Mouse (Mus musculus) lung, postnatal 14 days (tissue): ENCODE data around the gene Six6.

Experiments used
- DNase-seq: peaks from one replicate; pipeline ENCODE4 v3.0.0; 2021

The Six6 gene

DNA sequence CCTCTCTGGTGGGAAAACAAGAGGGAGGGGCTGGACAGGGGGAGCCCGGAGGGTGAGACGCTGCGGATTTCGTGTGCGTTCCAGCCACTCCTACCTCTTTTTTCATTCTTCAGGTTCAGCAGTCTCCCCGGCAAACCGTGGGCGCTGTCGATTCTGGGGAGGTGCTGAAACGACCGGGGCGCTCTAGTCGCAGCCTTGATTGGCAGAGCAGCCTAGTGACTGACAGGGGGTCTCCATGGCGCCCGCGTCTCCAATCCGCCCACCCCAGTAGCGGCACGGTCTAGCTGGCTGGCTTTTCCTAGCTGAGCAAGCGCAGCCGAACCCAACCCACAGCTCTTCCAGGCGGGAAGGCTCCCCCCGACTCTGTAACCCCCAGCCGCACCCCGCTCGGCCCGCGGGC is at the start of gene Six6:
Gene Six6, plus strand, starts transcription at position 277 of the 400 bp plus-strand sequence.
- no peak for DNase-seq

DNA sequence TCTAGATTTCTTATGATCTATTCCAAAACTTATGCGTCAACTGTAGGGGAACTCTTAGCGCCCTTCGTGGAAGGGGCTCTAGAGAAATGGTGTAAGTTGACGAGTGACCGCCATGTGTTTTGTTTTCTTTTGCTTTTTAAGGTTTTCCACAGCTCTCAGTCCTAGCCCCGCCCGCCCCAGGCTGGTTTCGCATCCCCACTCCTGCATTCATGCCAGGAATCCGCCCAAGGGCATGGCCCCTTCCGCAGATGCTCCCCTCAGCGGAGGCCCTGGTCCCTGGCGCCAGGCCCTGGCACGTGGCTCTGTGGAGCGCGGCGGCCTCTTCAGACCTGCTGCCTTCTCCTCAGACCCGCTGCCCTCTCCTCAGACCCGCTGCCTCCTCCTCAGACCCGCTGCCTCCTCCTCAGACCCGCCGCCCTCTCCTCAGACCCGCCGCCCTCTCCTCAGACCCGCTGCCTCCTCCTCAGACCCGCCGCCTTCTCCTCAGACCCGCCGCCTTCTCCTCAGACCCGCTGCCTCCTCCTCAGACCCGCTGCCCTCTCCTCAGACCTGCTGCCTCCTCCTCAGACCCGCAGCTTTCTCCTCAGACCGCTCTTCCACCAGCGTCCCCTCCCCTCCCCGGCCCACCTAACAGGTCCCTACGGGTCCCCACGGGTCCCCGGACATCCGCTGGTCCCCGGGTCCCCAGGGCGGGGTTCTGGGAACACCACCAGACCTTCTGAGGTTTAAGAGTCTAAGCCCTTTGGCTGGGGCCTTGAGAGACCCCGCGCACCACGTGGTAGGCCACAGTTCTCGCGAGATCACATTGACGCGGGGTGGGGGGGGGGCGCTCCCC is 22.3 kb upstream of the Six6 start:
- no peak for DNase-seq

DNA sequence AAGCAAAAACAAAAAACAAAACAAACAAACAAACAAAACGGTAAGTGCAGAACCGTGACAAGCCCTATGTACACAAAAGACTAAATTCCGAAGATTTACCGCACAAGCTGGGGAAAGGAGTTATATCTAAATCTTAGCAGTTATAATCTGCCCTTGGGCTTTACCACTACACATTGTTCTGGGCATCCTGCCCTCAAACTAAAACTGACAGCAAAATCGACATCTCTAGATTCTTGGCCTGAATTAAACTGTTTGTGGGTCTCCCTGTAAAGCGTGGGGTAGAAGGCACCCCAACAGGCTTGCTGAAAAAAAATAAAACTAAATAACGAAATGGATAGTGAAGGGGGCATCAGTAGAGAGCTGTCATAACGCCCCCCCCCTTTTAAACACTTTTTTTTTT is 2.9 kb upstream of the Six6 start:
- no peak for DNase-seq

DNA sequence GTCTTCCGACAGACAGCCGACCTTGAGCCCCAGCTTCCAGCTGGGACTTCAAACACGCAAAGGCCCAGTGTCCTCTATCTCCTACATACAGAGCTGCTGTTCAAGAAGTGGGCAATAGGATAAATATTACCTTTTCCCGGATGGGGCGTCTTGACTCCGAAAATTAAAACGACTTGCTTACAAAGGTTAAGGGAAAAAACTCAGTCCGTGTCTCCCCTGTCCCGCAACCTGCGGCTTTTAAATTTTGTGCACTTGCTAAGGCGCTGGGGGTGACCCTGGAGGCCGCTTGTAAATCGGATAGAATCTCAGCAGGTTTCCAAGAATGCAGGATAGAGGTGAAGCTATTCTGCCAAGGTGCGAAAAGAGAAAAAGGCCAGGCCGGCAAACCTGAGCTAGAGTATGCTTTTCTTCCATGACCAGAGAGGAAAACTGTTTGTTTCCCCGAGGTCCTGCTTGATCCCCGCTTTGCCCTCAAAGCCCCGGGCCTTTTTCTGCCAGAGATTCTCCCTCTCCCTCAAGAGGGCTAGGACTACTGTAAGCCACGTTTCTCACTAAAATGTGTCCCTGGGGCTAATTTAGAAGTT is 2.1 kb upstream of the Six6 start:
- DNase-seq, result no peak

DNA sequence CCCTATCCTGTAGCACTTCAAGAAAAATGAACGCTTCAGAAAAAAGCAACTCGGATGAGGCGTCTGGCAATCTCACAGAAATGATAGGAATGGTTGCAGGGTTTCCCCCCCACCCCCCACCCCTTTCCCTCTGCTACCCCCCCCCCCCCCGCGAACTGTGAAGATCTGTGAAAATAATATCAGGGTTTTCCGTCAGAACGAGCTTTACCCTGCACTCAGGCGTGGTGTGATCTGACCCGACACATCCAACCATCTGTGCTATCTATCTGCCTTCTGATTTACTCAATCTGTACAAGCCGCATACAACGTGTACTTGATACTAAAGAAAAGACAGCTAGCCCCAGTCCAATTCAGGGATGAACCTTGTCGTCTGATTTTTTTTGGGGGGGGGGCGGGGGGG is 1.5 kb upstream of the Six6 start:
- no peak for DNase-seq

DNA sequence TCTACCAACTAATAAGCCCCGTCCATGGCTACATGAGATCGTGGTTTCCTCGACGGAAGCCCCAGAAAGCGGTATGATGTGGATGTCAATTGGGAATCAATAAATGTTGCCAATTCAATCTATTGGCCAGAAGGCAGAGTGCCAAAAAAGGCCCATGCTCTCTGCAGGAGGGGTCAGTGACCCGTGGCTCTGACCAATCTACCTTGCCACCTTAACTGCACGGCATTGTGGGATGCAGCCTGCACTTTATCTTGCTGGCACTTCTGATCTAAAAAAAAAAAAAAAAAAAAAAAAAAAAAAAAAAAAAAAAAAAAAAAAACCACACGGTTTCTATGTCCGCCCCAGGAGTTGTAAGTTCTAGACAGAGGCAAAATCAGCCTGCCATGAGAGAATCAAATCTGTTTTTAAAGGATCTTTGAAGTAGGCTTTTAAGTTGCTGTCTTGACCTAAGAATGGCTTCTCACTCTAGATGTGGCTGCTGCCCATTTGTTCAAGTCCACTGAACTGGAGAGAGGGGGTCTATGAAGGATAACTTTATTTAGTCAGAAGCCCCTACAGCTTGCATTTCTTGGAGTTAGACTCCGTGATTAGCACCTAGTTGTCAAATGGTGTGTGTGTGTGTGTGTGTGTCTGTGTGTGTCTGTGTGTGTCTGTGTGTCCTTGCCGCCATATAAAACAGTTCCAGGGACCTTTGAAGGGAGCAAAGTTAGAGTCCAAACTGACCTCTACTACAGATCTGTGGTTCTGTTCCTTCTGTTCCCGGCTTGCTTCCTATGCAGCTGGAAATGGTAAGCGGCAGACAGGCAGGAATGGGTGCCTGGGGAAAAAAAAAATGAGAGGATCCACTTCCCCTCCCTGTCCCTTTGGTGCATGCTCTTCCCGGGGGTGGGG is 847 bp upstream of the Six6 start:
- DNase-seq, result no peak

DNA sequence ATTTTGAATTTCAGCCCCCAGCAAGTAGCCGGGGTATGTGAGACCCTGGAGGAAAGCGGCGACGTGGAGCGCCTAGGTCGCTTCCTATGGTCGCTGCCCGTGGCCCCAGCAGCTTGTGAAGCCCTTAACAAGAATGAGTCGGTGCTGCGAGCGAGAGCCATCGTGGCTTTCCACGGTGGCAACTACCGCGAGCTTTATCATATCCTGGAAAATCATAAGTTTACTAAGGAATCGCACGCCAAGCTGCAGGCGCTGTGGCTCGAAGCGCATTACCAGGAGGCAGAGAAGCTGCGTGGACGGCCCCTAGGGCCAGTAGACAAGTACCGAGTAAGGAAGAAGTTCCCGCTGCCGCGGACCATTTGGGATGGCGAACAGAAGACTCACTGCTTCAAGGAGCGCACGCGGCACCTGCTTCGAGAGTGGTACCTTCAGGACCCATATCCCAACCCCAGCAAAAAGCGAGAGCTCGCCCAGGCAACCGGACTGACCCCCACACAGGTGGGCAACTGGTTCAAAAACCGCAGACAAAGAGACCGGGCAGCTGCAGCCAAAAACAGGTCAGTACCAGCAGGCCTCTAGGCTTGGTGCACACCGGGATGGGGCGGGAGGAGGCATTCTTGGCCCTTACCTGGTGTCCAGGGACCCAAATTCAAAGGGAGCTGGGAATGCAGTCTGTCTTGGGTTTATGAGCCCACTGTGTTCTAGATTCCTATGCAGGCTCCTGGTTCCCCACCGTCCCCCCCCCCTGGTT is 554 bp downstream of the Six6 start, which contains the start of gene 4930447C04Rik:
Gene 4930447C04Rik, minus strand, starts transcription at position 704 of the 751 bp plus-strand sequence.
- DNase-seq, result no peak

DNA sequence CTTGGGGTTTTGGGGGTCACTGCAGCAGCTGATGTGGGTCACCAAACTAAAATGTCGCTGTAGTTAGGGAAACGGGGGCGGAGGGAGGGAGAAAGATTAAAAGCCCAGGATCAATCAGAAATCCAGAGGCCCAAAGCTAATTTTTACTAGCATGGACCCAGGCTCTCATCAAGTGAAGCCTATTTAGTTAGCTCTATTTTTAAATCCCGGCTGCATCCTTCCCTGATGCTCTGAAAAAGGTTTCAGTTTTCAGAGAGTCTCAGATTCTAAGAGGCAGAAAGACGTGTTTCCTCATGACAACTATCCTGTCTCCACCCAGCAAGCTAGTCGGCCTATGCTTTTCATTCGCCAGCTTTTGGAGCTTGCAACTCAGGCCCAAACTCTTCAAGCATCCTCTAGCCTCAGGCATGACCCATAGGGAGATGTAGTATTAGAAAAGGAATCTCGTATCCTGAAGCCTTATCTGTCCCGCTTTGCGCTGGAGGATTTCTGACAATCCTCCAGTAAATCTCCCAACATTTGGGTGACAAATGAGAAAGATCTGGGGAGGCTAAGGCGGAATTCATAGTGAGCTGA is 1.2 kb downstream of the Six6 start:
- DNase-seq, result no peak

DNA sequence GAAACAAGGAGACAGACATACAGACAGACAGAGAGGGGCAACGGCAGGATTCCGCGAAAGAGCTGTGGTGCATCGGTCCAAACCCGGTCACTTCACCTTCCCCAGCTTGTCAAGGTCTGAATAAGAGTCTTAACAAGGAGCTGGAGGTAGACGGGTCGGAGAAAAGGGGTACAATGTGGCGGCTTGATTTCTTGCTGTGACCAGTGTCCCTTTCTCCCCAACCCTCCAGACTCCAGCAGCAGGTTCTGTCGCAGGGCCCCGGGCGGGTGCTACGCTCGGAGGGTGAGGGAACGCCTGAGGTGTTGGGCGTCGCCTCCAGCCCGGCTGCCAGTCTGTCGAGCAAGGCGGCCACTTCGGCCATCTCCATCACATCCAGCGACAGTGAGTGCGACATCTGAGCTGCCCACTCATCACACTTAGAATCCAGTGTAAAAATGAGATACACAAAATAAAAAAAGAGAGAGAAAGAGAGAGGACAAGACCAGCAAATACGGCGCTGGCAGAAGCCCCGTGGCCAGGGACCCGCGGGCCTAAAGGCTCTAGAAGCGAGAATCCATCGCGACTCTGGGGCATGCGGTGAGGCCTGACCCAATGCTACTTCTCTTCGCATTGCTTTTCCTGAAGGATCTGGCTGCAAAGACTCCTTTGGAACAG is 1.8 kb downstream of the Six6 start:
- no peak for DNase-seq

DNA sequence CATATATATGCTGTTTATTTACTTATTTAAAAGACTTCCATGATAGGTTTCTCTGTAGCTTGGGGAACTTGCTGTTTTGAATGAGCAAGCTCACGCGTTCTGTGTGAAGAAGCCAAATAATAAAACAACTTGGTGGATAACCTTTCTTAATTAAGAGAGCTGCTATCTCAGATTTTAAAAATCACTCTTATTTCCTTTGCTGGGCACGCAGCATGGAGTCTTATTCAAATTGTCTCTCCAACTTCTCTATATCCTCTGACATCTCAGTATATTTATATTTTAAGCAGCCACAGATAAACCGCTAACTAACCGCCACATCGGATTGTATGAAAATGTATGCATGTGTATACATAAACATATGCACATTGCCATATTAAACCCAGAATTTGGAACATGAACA is 2.5 kb downstream of the Six6 start:
- no peak for DNase-seq

DNA sequence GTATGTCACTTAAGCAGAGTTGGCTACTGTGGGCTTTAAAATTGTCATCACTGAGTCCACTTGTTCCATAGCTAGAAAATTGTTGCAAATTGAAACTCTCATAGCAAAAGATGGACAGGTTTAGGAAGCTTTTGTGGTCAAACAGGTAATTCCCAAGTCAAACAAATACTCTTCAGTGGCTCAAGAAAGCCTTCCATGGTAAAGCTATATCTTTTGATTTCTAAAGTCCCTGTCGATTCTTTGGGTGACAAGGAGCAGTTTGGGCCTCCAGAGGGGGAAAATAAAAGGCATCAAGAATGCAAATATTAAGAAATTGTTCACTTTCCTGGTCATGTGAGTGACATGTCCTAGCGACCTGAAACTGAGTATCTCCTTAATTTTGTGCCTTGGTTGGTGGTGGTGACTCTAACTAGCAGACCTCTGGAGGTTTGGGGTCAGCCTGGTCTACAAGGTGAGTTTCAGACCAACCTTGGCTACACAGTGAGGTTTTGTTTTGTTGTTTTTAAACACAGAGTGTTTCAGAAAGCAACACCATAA is 4.0 kb downstream of the Six6 start:
- DNase-seq, result no peak

DNA sequence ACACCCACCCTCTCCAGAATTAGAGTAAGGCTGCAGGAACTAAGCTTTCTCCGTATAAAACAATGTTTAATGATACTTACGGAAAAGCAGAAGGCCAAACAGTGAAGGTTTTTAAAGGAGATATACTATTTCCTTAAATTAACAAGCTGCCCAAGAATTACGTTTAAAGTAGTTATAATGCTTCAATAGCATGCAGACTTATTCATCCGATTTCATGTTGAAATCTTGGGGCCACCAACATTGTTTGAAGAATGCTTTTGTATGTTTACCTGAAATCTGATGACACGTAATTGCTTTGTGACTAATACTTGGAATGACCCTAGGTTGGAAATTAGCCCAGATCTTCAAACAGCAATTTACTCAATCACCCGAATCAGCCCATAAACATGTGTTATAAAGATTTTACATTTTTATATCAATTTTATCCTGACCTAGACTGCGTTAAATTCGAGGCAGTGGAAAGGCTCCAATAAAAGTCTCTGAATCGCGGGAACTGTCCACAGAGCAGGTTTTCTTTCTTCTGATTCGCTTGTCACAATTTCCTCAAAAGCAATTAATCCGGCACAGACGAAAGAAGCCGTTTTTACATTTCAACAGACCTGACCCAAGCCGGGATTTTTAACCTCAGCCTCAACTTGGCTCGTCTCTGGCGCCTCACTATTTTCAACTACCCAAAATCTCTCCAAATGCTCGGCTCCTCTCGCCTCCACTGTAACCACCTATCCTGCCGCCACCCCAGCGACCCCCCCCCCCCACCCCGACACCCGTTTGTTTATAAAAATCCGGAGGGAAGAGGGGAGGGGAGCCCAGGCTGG is 4.9 kb downstream of the Six6 start:
- DNase-seq, result no peak

DNA sequence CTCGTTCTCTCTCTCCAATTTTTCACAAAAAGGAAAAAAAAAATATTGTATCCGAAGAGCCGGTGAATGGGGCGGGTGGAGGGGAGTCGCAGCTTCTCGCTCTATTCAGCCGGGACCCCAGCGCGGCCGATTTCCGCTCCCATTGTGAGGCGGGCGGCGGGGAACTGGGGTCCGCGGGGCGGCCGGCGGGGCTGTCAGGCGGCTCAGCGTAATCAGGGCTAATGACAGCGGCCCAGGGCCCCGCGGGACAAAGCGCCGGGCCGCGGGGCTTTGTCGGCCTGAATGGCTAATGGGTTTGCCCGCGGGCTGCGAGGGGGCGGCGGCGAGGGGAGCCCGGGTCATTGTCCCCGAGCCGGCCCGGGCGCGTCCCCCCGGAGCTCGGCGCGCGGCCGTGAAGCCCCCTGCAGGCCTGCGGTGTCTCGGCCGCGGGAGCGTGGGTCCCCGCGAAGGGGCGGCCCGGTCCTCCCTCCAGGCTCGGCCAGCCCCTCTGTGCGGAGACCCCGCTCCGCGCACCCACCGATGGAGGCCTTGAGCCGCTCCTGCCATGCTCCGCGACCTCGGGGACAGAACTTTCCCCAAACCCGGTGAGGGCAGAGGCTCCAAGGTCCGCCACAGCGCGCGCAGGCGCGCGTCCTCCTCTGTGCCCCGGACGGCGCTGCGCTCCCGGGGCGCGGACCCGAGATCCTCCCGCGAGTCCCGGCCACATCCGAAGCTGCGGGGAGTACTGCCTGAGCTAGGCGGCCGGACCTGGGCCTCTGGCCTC is 5.8 kb downstream of the Six6 start:
- no peak for DNase-seq

DNA sequence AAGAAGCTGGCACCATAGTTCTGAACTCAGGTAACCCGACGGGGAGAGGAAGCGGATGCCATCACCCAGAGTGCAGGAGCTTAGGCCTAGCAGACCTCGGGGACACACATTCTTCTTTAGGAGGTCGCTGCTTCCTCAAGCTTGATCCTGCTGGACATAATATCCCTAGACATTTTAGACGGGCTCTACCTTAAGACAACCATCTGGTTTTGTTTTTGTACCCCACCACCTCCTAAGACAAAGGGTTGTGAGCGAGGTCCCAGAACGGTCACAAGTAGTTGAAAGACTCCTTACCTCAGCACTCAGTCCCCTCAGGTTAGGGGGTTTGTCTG is 6.3 kb downstream of the Six6 start:
- no peak for DNase-seq

DNA sequence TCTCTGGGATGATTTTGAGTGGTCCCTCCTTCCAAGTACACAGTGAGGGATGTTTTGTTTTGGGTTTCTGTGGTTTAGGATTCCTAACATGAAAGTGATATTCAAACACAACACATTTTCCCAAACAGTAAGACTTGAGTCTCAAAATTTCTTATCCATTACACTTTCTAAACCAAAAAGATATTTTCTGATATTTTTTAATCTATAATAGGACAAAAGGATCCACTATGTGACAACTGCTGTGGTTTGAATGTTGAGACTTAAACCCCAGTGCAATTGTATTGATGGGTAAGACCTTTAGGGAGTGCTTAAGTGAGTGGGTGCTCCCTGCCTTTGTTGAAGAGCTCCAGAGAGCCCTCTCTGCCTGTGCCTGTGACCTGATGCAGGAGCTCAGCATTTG is 7.1 kb downstream of the Six6 start:
- no peak for DNase-seq

DNA sequence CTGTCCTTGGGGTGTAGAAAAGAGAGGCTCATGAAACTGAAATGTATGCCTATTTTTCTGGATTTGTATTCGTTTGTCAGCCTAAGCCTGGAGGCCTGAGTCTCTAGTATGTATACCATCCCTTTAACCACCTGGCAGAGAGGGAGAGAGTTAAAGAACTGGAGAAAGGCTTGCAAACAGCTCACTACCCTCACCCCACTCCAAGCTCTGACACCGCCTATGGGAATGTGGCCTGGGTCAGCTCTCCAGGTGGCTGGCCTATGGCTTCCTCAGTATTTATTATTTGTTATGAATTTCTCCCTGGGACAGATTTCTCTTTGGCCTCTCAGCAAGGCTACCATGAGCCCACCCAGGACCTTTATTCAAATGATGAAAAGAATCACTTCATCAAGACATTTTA is 7.6 kb downstream of the Six6 start:
- DNase-seq, result no peak

DNA sequence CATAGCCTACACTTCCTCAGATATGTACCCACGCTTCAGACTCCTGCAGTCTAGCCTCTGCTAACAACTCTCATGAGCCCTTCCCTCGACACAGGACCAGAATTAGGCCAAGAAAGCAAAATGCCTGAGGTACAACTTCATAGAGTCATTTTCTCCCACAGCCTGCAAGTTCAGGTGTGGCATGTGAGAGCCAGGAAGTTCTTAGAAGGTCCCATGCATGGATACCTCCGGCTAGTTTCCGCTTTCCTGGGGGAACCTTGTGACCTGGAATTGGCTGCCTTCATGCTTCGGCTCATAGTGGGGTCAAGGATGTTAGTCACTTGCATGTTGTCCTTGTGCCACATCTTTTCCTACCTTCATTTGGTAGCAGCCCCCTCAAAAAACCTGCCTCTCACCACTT is 13.4 kb downstream of the Six6 start:
- no peak for DNase-seq

DNA sequence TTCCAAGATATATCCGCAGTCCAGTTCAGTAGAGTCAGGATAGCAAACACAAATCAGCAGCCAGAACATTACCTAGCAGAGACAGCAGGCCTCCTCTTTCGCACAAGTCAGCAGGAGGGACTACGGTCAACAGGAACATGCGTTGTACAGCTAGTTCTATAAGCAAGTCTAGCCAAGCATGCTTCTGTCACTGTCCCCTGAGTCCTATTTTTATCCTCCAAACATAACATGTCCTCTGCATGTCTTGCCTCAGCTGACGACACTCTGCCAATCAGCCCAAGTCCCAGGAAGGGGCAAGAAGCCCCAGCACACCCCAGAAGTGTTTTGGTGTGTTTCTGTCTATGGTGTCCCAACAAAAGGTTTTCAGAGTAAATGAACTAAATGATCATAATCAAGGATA is 14.2 kb downstream of the Six6 start:
- DNase-seq, result no peak

DNA sequence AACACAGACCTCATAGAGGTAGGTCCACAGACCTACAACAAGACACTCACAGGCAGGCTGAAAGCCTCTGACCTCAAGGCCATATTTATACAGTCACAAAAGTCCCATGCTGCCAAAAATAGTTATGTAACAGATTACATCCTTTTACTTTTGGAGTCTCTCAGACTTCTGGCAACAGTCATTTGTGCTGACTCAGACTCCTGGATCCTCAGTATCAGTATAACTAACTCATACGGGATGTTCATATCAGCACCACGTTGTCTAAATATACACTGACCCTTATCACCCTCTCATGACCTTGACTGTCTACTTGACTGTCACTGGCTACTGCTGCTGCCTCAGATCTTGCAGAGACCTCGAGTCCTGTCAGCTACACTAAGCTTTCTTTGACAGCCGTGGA is 15.2 kb downstream of the Six6 start:
- no peak for DNase-seq

DNA sequence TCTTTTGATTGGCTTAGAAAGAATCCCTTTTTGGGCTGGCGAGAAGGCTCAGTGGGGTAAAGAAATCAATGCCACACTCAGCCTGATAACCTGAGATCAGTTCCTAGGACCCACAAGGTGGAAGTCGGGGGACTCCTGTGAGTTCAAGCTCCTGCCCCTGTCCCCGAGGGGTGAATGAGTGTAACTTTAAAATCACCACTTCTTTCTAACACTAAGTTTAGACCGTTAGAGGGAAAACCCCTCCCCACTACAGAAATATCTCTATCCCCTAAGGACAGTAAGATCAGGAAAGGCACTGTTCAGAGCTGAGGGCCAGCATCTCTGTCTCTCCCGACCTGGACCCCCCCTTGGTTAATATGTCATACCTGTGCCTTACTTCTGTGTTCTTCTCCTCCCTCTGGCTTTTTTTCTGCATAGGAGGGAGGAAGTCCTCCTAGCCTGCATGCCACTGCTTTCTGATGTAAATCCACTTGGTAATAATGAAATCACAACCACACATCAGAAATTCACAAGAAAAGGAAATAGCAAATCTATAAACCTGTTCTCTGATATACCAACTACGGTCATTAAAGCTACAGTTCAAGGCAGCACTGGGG is 18.2 kb downstream of the Six6 start:
- no peak for DNase-seq
